Mouse (Mus musculus): ENCODE data around the gene Gsg1l2. TPM values are rescaled to one million over a fixed set of nuclear protein-coding genes. Genes with fewer than 3 reads are reported as not detected.
A peak's percentile ranks its signal among the peaks of the same experiment; 100 is the strongest.

The Gsg1l2 gene
- polyA plus RNA-seq, 1 experiment from 2014 or later, result not detected

DNA sequence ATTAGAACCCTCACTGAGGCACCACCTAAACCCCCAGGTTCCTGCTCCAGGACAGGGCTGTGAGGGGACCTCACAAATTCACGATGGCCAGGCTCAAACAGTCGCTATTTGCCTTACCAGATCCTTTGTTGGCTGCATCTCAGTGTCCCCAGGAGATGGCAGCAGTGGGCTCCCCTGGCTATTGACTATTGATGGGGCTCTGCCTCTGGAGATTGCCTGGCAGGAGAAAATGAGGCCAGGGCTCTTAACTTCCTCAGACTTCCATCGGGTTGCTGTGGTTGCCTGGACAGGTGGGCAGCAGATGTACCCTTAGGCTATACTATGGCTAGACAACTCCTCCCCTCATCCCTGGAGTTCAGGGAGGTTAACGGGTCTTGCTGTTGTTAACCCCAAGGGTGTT is 45.8 kb downstream of the Gsg1l2 start:
- Histone ChIP-seq H3K27me3 (replicated peaks) (0 out of 2 replicates have a peak, but pooled peaks cover 2% of the 10 kb centered on the region), H3K4me3 (no peak overlapping the region), H3K9ac (peak overlapping the region; percentile 69; the same call in 1 of the 2 replicates), H3K4me1 (peaks cover 8% of the 10 kb centered on the region), H3K36me3 (no peaks in the 10 kb centered on the region), H3K9me3 (no peaks in the 10 kb centered on the region), H3K4me2 (peak overlapping the region; percentile 65; the same call in 1 of the 2 replicates), H3K27ac (replicated peaks) (no peak overlapping the region)
- 28% methylated on average over 4 of the region's 4 CpGs for WGBS
- no peak for ATAC-seq (ENCODE audit: extremely low read depth, insufficient number of reproducible peaks, low FRiP score, low TSS enrichment)

GRCm38 (mm10) chr11:67821560-67821959 is 47.2 kb downstream of the Gsg1l2 start:
- no peaks in the 10 kb centered on the region for H3K36me3 ChIP-seq
- no peak overlapping the region for H3K4me3 ChIP-seq
- peaks cover 14% of the 10 kb centered on the region for H3K4me1 ChIP-seq
- no peaks in the 10 kb centered on the region for H3K9me3 ChIP-seq
- H3K9ac ChIP-seq, result no peak overlapping the region
- no peak overlapping the region for H3K27ac ChIP-seq (replicated peaks)
- ATAC-seq (ENCODE audit: extremely low read depth, insufficient number of reproducible peaks, low FRiP score, low TSS enrichment), result no peak
- 80% methylated on average over 6 of the region's 6 CpGs for WGBS
- H3K27me3 ChIP-seq (replicated peaks), result 0 out of 2 replicates have a peak, but pooled peaks cover 2% of the 10 kb centered on the region
- H3K4me2 ChIP-seq, result no peak overlapping the region

DNA sequence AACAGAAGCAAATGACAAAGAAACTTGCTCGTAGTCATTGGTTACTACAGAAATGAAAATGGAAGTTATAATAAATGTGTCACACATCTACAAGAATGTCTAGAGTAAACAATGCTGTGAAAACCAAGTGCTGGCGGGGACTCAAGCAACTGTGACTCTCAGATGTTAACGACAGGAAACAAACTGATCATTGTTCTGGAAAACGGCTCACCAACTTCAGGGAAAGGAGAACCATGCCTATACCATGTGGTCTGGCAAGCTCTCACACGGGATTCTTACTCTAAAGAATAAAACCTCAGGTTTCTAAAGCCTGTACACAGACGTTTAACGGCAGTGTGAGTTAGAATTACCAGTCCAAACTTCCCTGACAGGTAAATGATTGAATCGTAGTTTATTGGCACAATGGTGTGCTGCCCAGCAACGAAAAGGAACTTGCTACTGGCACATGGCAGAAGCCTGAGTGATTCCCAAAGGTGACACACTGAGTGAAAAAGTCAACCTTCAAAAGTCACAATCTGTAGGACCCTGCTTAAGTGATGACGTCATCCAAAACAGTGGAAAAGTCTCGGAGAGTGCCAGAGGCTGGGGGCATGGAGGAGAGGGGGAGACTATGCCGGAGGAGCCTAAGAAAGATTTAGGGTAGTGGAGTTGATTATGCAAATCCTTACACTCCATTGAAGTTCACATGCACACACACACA is 54.1 kb downstream of the Gsg1l2 start:
- Histone ChIP-seq H3K4me3 (no peak overlapping the region), H3K27ac (replicated peaks) (no peak overlapping the region), H3K4me2 (no peak overlapping the region), H3K4me1 (peaks cover 14% of the 10 kb centered on the region), H3K36me3 (no peaks in the 10 kb centered on the region), H3K9me3 (no peaks in the 10 kb centered on the region), H3K27me3 (replicated peaks) (no peaks in the 10 kb centered on the region), H3K9ac (no peak overlapping the region)
- WGBS, result 54% methylated on average over 12 of the region's 12 CpGs
- no peak for ATAC-seq (ENCODE audit: extremely low read depth, insufficient number of reproducible peaks, low FRiP score, low TSS enrichment)

GRCm38 (mm10) chr11:67829530-67829929 is 55.1 kb downstream of the Gsg1l2 start:
- 57% methylated on average over 6 of the region's 6 CpGs for WGBS
- Histone ChIP-seq H3K36me3 (no peaks in the 10 kb centered on the region), H3K9ac (no peak overlapping the region), H3K4me3 (no peak overlapping the region), H3K4me2 (no peak overlapping the region), H3K9me3 (no peaks in the 10 kb centered on the region), H3K27me3 (replicated peaks) (no peaks in the 10 kb centered on the region), H3K4me1 (peaks cover 14% of the 10 kb centered on the region), H3K27ac (replicated peaks) (no peak overlapping the region)
- no peak for ATAC-seq (ENCODE audit: extremely low read depth, insufficient number of reproducible peaks, low FRiP score, low TSS enrichment)

GRCm38 (mm10) chr11:67831820-67832219 is 57.4 kb downstream of the Gsg1l2 start:
- no peak for ATAC-seq (ENCODE audit: extremely low read depth, insufficient number of reproducible peaks, low FRiP score, low TSS enrichment)
- Histone ChIP-seq H3K4me3 (no peak overlapping the region), H3K27ac (replicated peaks) (no peak overlapping the region), H3K9me3 (no peaks in the 10 kb centered on the region), H3K4me2 (no peak overlapping the region), H3K4me1 (peaks cover 19% of the 10 kb centered on the region), H3K27me3 (replicated peaks) (no peaks in the 10 kb centered on the region), H3K9ac (no peak overlapping the region), H3K36me3 (no peaks in the 10 kb centered on the region)
- WGBS, result 50% methylated on average over 5 of the region's 5 CpGs

DNA sequence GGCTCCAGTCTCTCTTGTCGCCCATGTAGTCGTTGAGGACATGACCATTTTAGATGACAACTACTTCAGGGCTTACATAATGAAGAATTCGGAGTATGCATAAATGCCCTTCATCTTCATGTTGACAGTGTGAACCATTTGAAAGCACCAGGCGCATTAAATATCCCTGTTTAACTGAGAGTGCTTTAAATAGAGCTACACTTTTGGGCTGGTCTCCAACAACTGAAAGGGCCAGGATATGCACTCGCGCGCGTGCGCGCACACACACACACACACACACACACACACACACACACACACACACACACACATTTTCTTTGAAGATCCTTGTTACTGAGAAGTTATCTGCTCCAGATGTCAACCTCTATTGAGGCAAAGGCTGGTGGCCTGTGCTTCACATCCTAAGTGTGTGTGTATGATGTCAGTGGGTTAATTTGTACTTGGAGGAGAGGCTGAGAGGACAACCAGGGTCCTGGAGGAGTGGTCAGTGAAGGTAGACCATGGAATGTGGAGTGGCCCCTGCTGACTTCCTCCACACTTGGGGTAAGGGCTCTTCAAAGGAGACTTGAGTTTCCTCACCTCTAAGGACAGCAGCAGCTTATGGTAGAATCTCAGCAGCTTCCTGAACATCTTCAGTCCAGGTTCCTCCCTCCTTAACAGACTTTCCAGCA is 61.1 kb downstream of the Gsg1l2 start:
- H3K27me3 ChIP-seq (replicated peaks), result no peaks in the 10 kb centered on the region
- H3K4me1 ChIP-seq, result peaks cover 13% of the 10 kb centered on the region
- WGBS, result 62% methylated on average over 10 of the region's 10 CpGs
- no peak for ATAC-seq (ENCODE audit: extremely low read depth, insufficient number of reproducible peaks, low FRiP score, low TSS enrichment)
- H3K4me3 ChIP-seq, result no peak overlapping the region
- peak overlapping the region; percentile 59 for H3K27ac ChIP-seq (replicated peaks)
- no peaks in the 10 kb centered on the region for H3K9me3 ChIP-seq
- no peaks in the 10 kb centered on the region for H3K36me3 ChIP-seq
- no peak overlapping the region for H3K9ac ChIP-seq
- H3K4me2 ChIP-seq, result 0 out of 2 replicates have a peak overlapping the region, but pooled peaks have one; percentile 14

Other genes starting within 250 kb of the Gsg1l2 start
- not detected in 2 replicates for gene Rcvrn, start 79.3 kb upstream of the Gsg1l2 start, polyA plus RNA-seq (2015; fragmentation: Nextera tagmentation; extraction: Ambion mirVana)
- not detected in 2 replicates for gene Glp2r, start 3.5 kb upstream of the Gsg1l2 start, polyA plus RNA-seq (2015; fragmentation: Nextera tagmentation; extraction: Ambion mirVana)
- 3.8 and 4.2 TPM in 2 replicates for gene Dhrs7c, start 23.6 kb downstream of the Gsg1l2 start, polyA plus RNA-seq (2015; fragmentation: Nextera tagmentation; extraction: Ambion mirVana)
- gene Usp43, start 147.5 kb downstream of the Gsg1l2 start, polyA plus RNA-seq (2015; fragmentation: Nextera tagmentation; extraction: Ambion mirVana), result 0.80 and 0.87 TPM in 2 replicates
- 0.29 and 0.33 TPM in 2 replicates for gene Cfap52, start 191.0 kb downstream of the Gsg1l2 start, polyA plus RNA-seq (2015; fragmentation: Nextera tagmentation; extraction: Ambion mirVana)
- gene Stx8, start 191.6 kb downstream of the Gsg1l2 start, polyA plus RNA-seq (2015; fragmentation: Nextera tagmentation; extraction: Ambion mirVana), result 50.6 and 58.1 TPM in 2 replicates